Mouse (Mus musculus) forebrain, embryonic 10.5 days (tissue): ENCODE measurements around the gene Nusap1. TPM values are rescaled to one million over a fixed set of nuclear protein-coding genes. Genes with fewer than 3 reads are reported as not detected.

ENCODE experiments used
- DNase-seq: peaks from one replicate; pipeline ENCODE4 v3.0.0-alpha.2; 2017; ENCODE audit warnings: low spot score; ENCODE audit errors: extremely low spot score
- H3K27ac ChIP-seq: fragments of 300-500 bp; sonication (generic); 2 replicates; pipeline ENCODE4 v1.5.1; 2016; ENCODE audit warnings: mild to moderate bottlenecking
- H3K27me3 ChIP-seq: fragments of 300-500 bp; sonication (generic); 2 replicates; pipeline ENCODE4 v1.6.1; 2016; ENCODE audit warnings: mild to moderate bottlenecking; ENCODE audit not compliant: poor library complexity, severe bottlenecking
- H3K36me3 ChIP-seq: fragments of 300-500 bp; sonication (generic); replicated peaks from 2 replicates; pipeline ENCODE4 v1.6.1; 2016; ENCODE audit warnings: mild to moderate bottlenecking, moderate library complexity
- H3K4me1 ChIP-seq: fragments of 300-500 bp; sonication (generic); 2 replicates; pipeline ENCODE4 v1.6.1; 2016
- H3K4me3 ChIP-seq: fragments of 300-500 bp; sonication (generic); 2 replicates; pipeline ENCODE4 v1.5.1; 2016; ENCODE audit warnings: mild to moderate bottlenecking, moderate library complexity
- H3K9me3 ChIP-seq: fragments of 300-500 bp; sonication (generic); 2 replicates; pipeline ENCODE4 v1.6.1; 2016; ENCODE audit warnings: mild to moderate bottlenecking, moderate library complexity
- WGBS: fragments of 180-500 bp; shearing (Covaris S2); methylation state at CpG from one replicate; pipeline ENCODE4 v1.1.7; 2016; 5-methylcytosine and 5-hydroxymethylcytosine counted together
- polyA plus RNA-seq: library from polyadenylated mRNA; unstranded; fragments of >200 nt; fragmentation: Nextera tagmentation; extraction: Ambion mirVana; gene quantifications from 2 replicates; pipeline ENCODE4 v1.2.1, GENCODE M21; 2016

Gene Nusap1
- 98.4 and 100 TPM in 2 replicates for polyA plus RNA-seq

- peak; percentile 95 for DNase-seq
- Histone ChIP-seq H3K36me3 (peaks cover 33% of the 10 kb centered on the region), H3K9me3 (no peaks in the 10 kb centered on the region), H3K4me1 (peaks cover 35% of the 10 kb centered on the region), H3K27ac (peak within 1 kb of the TSS; percentile 96), H3K4me3 (peak within 1 kb of the TSS; percentile 91), H3K27me3 (no peaks in the 10 kb centered on the region)
- WGBS = under 1% methylated on average over 55 of the region's 55 CpGs
Measured at GRCm38 (mm10) chr2:119618199-119618982, at the start of gene Nusap1, which contains the start of gene Oip5. Gene Nusap1 (plus strand): TSS chr2:119618298. Gene Oip5 (minus strand): TSS chr2:119618469.

GRCm38 (mm10) chr2:119572471-119572870 lies 45.6 kb upstream of the Nusap1 start:
- Histone ChIP-seq H3K9me3 (no peaks in the 10 kb centered on the region), H3K27me3 (no peaks in the 10 kb centered on the region), H3K4me3 (no peak overlapping the region), H3K27ac (no peak overlapping the region), H3K36me3 (peaks cover 27% of the 10 kb centered on the region), H3K4me1 (no peaks in the 10 kb centered on the region)
- no peak for DNase-seq
- 94% methylated on average over 1 of the region's 1 CpGs for WGBS

GRCm38 (mm10) chr2:119581571-119581970 lies 36.5 kb upstream of the Nusap1 start:
- Histone ChIP-seq H3K27ac (no peak overlapping the region), H3K9me3 (no peaks in the 10 kb centered on the region), H3K27me3 (no peaks in the 10 kb centered on the region), H3K4me3 (no peak overlapping the region), H3K36me3 (peaks cover 3% of the 10 kb centered on the region; the same call in 1 of the 2 replicates), H3K4me1 (no peaks in the 10 kb centered on the region)
- no peak for DNase-seq
- WGBS = 94% methylated on average over 3 of the region's 3 CpGs

- DNase-seq = no peak
- Histone ChIP-seq H3K4me3 (no peak overlapping the region), H3K9me3 (no peaks in the 10 kb centered on the region), H3K27me3 (no peaks in the 10 kb centered on the region), H3K27ac (no peak overlapping the region), H3K36me3 (peaks cover 3% of the 10 kb centered on the region; the same call in 1 of the 2 replicates), H3K4me1 (no peaks in the 10 kb centered on the region)
- 72% methylated on average over 2 of the region's 2 CpGs for WGBS
Measured at GRCm38 (mm10) chr2:119583439-119583838, 34.7 kb upstream of the Nusap1 start.

- H3K4me3 ChIP-seq = no peak overlapping the region
- DNase-seq = no peak
- H3K9me3 ChIP-seq = no peaks in the 10 kb centered on the region
- H3K27me3 ChIP-seq = no peaks in the 10 kb centered on the region
- no peak overlapping the region for H3K27ac ChIP-seq
- no peaks in the 10 kb centered on the region for H3K4me1 ChIP-seq
- 91% methylated on average over 8 of the region's 8 CpGs for WGBS
- peaks cover 3% of the 10 kb centered on the region; the same call in 1 of the 2 replicates for H3K36me3 ChIP-seq
Measured at GRCm38 (mm10) chr2:119584282-119584681, 33.8 kb upstream of the Nusap1 start.

- Histone ChIP-seq H3K36me3 (peaks cover 10% of the 10 kb centered on the region), H3K27ac (no peak overlapping the region), H3K9me3 (no peaks in the 10 kb centered on the region), H3K4me1 (no peaks in the 10 kb centered on the region), H3K4me3 (no peak overlapping the region), H3K27me3 (no peaks in the 10 kb centered on the region)
- DNase-seq = peak; percentile 50
- 16% methylated on average over 4 of the region's 4 CpGs for WGBS
Measured at GRCm38 (mm10) chr2:119587383-119587782, 30.7 kb upstream of the Nusap1 start.

GRCm38 (mm10) chr2:119591247-119591646 lies 26.9 kb upstream of the Nusap1 start:
- no peaks in the 10 kb centered on the region for H3K9me3 ChIP-seq
- DNase-seq = no peak
- H3K4me1 ChIP-seq = peaks cover 15% of the 10 kb centered on the region
- no peak overlapping the region for H3K4me3 ChIP-seq
- H3K27ac ChIP-seq = no peak overlapping the region
- H3K36me3 ChIP-seq = peaks cover 11% of the 10 kb centered on the region
- WGBS = 91% methylated on average over 3 of the region's 3 CpGs
- no peaks in the 10 kb centered on the region for H3K27me3 ChIP-seq

GRCm38 (mm10) chr2:119593765-119594112 lies 24.4 kb upstream of the Nusap1 start:
- Histone ChIP-seq H3K9me3 (no peaks in the 10 kb centered on the region), H3K27ac (peak overlapping the region; percentile 97), H3K4me3 (peak overlapping the region; percentile 67), H3K27me3 (no peaks in the 10 kb centered on the region), H3K4me1 (peaks cover 15% of the 10 kb centered on the region), H3K36me3 (peaks cover 35% of the 10 kb centered on the region)
- 14% methylated on average over 7 of the region's 7 CpGs for WGBS
- DNase-seq = peak; percentile 16

- H3K4me1 ChIP-seq = peaks cover 15% of the 10 kb centered on the region
- peak; percentile 94 for DNase-seq
- peak overlapping the region; percentile 97 for H3K27ac ChIP-seq
- WGBS = under 1% methylated on average over 61 of the region's 61 CpGs
- no peaks in the 10 kb centered on the region for H3K27me3 ChIP-seq
- peaks cover 41% of the 10 kb centered on the region for H3K36me3 ChIP-seq
- peak overlapping the region; percentile 67 for H3K4me3 ChIP-seq
- H3K9me3 ChIP-seq = no peaks in the 10 kb centered on the region
Measured at GRCm38 (mm10) chr2:119594113-119594981, 23.8 kb upstream of the Nusap1 start.

GRCm38 (mm10) chr2:119595308-119595707 lies 22.8 kb upstream of the Nusap1 start:
- Histone ChIP-seq H3K27me3 (no peaks in the 10 kb centered on the region), H3K4me1 (peaks cover 15% of the 10 kb centered on the region), H3K9me3 (no peaks in the 10 kb centered on the region), H3K4me3 (peak overlapping the region; percentile 67), H3K36me3 (peaks cover 50% of the 10 kb centered on the region), H3K27ac (peak overlapping the region; percentile 97)
- WGBS = 76% methylated on average over 4 of the region's 4 CpGs
- DNase-seq = no peak

GRCm38 (mm10) chr2:119596781-119597330 lies 21.2 kb upstream of the Nusap1 start:
- Histone ChIP-seq H3K4me1 (peaks cover 15% of the 10 kb centered on the region), H3K4me3 (no peak overlapping the region), H3K36me3 (peaks cover 60% of the 10 kb centered on the region), H3K9me3 (no peaks in the 10 kb centered on the region), H3K27me3 (no peaks in the 10 kb centered on the region), H3K27ac (no peak overlapping the region)
- DNase-seq = no peak
- 96% methylated on average over 8 of the region's 8 CpGs for whole genome bisulfite sequencing

- 90% methylated on average over 4 of the region's 4 CpGs for WGBS
- Histone ChIP-seq H3K9me3 (no peaks in the 10 kb centered on the region), H3K4me1 (peaks cover under 1% of the 10 kb centered on the region; the same call in 1 of the 2 replicates), H3K27me3 (no peaks in the 10 kb centered on the region), H3K36me3 (peaks cover 96% of the 10 kb centered on the region), H3K4me3 (no peak overlapping the region), H3K27ac (no peak overlapping the region)
- DNase-seq = no peak
Measured at GRCm38 (mm10) chr2:119601027-119601426, 17.1 kb upstream of the Nusap1 start.
